Mouse (Mus musculus): ENCODE results near the gene Mgl2. TPM values are rescaled to one million over a fixed set of nuclear protein-coding genes. Genes with fewer than 3 reads are reported as not detected.
"Not testable (repeated sequence)": the region's sequence is repeated elsewhere in the genome, so short reads cannot be mapped to it uniquely, and the experiment has no call there.

Gene Mgl2
- polyA plus RNA-seq, 1 experiment from 2014 or later = 0.50 TPM

- Histone ChIP-seq H3K9ac (ENCODE audit: low read depth, low read length) (no peak overlapping the region), H3K4me1 (replicated peaks; ENCODE audit: control insufficient read depth, insufficient read depth, low read length) (no peaks in the 10 kb centered on the region), H3K27ac (ENCODE audit: low read depth, low read length) (no peak overlapping the region), H3K27me3 (replicated peaks; ENCODE audit: control insufficient read depth, insufficient read depth, low read length) (no peaks in the 10 kb centered on the region), H3K9me3 (ENCODE audit: control insufficient read depth) (no peaks in the 10 kb centered on the region), H3K4me2 (replicated peaks; ENCODE audit: low read depth) (no peak overlapping the region), H3K4me3 (ENCODE audit: low read depth, low read length) (no peak overlapping the region), H3K36me3 (ENCODE audit: control insufficient read depth, insufficient read depth) (no peaks in the 10 kb centered on the region)
- no peak for TF ChIP-seq CTCF (IDR thresholded peaks at IDR 0.05; ENCODE audit: low read depth)
- WGBS = 82% methylated on average over 10 of the region's 10 CpGs
- ATAC-seq = no peak
Observed at GRCm38 (mm10) chr11:70139171-70139570, 9.0 kb downstream of the Mgl2 start.

GRCm38 (mm10) chr11:70151072-70151471, 20.9 kb downstream of the Mgl2 start:
- H3K9me3 ChIP-seq (ENCODE audit: control insufficient read depth) = no peaks in the 10 kb centered on the region
- no peak for ATAC-seq
- WGBS = 61% methylated on average over 3 of the region's 3 CpGs
- H3K27ac ChIP-seq (ENCODE audit: low read depth, low read length) = no peak overlapping the region
- peak; percentile 44 for TF ChIP-seq CTCF (IDR thresholded peaks at IDR 0.05; ENCODE audit: low read depth)
- no peak overlapping the region for H3K9ac ChIP-seq (ENCODE audit: low read depth, low read length)
- no peaks in the 10 kb centered on the region for H3K36me3 ChIP-seq (ENCODE audit: control insufficient read depth, insufficient read depth)
- H3K4me1 ChIP-seq (replicated peaks; ENCODE audit: control insufficient read depth, insufficient read depth, low read length) = no peaks in the 10 kb centered on the region
- no peak overlapping the region for H3K4me3 ChIP-seq (ENCODE audit: low read depth, low read length)
- no peak overlapping the region for H3K4me2 ChIP-seq (replicated peaks; ENCODE audit: low read depth)
- no peaks in the 10 kb centered on the region for H3K27me3 ChIP-seq (replicated peaks; ENCODE audit: control insufficient read depth, insufficient read depth, low read length)

- not testable (repeated sequence) for H3K36me3 ChIP-seq (ENCODE audit: control insufficient read depth, insufficient read depth); H3K9ac ChIP-seq (ENCODE audit: low read depth, low read length); H3K4me3 ChIP-seq (ENCODE audit: low read depth, low read length); H3K4me2 ChIP-seq (replicated peaks; ENCODE audit: low read depth); H3K27ac ChIP-seq (ENCODE audit: low read depth, low read length); ATAC-seq; H3K9me3 ChIP-seq (ENCODE audit: control insufficient read depth); H3K27me3 ChIP-seq (replicated peaks; ENCODE audit: control insufficient read depth, insufficient read depth, low read length); H3K4me1 ChIP-seq (replicated peaks; ENCODE audit: control insufficient read depth, insufficient read depth, low read length)
- no CpG with 5 or more reads among the region's 5 CpGs for whole genome bisulfite sequencing
Observed at GRCm38 (mm10) chr11:70155897-70156296, 25.8 kb downstream of the Mgl2 start, which contains the start of gene Clec10a. Gene Clec10a (plus strand): TSS chr11:70156197.

- WGBS = 41% methylated on average over 3 of the region's 3 CpGs
- no peak for ATAC-seq
Observed at GRCm38 (mm10) chr11:70162336-70162735, 32.2 kb downstream of the Mgl2 start.

GRCm38 (mm10) chr11:70165972-70166921, 36.1 kb downstream of the Mgl2 start:
- H3K27me3 ChIP-seq (replicated peaks; ENCODE audit: control insufficient read depth, insufficient read depth, low read length) = no peaks in the 10 kb centered on the region
- WGBS = 72% methylated on average over 16 of the region's 16 CpGs
- no peaks in the 10 kb centered on the region for H3K36me3 ChIP-seq (ENCODE audit: control insufficient read depth, insufficient read depth)
- no peak overlapping the region for H3K27ac ChIP-seq (ENCODE audit: low read depth, low read length)
- H3K4me3 ChIP-seq (ENCODE audit: low read depth, low read length) = no peak overlapping the region
- no peak overlapping the region for H3K4me2 ChIP-seq (replicated peaks; ENCODE audit: low read depth)
- H3K4me1 ChIP-seq (replicated peaks; ENCODE audit: control insufficient read depth, insufficient read depth, low read length) = no peaks in the 10 kb centered on the region
- no peaks in the 10 kb centered on the region for H3K9me3 ChIP-seq (ENCODE audit: control insufficient read depth)
- no peak overlapping the region for H3K9ac ChIP-seq (ENCODE audit: low read depth, low read length)
- no peak for TF ChIP-seq CTCF (IDR thresholded peaks at IDR 0.05; ENCODE audit: low read depth)
- ATAC-seq = no peak

More at GRCm38 (mm10) chr11:70162336-70162735, 32.2 kb downstream of the Mgl2 start:
- no peak overlapping the region for H3K27ac ChIP-seq (ENCODE audit: low read depth, low read length)
- TF ChIP-seq CTCF (IDR thresholded peaks at IDR 0.05; ENCODE audit: low read depth) = no peak
- no peaks in the 10 kb centered on the region for H3K4me1 ChIP-seq (replicated peaks; ENCODE audit: control insufficient read depth, insufficient read depth, low read length)
- H3K36me3 ChIP-seq (ENCODE audit: control insufficient read depth, insufficient read depth) = no peaks in the 10 kb centered on the region
- no peak overlapping the region for H3K4me3 ChIP-seq (ENCODE audit: low read depth, low read length)
- no peak overlapping the region for H3K4me2 ChIP-seq (replicated peaks; ENCODE audit: low read depth)
- H3K9ac ChIP-seq (ENCODE audit: low read depth, low read length) = no peak overlapping the region
- no peaks in the 10 kb centered on the region for H3K9me3 ChIP-seq (ENCODE audit: control insufficient read depth)
- no peaks in the 10 kb centered on the region for H3K27me3 ChIP-seq (replicated peaks; ENCODE audit: control insufficient read depth, insufficient read depth, low read length)

- no peaks in the 10 kb centered on the region for H3K36me3 ChIP-seq (ENCODE audit: control insufficient read depth, insufficient read depth)
- no peak overlapping the region for H3K4me2 ChIP-seq (replicated peaks; ENCODE audit: low read depth)
- H3K27ac ChIP-seq (ENCODE audit: low read depth, low read length) = no peak overlapping the region
- H3K4me1 ChIP-seq (replicated peaks; ENCODE audit: control insufficient read depth, insufficient read depth, low read length) = no peaks in the 10 kb centered on the region
- 59% methylated on average over 7 of the region's 7 CpGs for WGBS
- no peaks in the 10 kb centered on the region for H3K27me3 ChIP-seq (replicated peaks; ENCODE audit: control insufficient read depth, insufficient read depth, low read length)
- no peak overlapping the region for H3K4me3 ChIP-seq (ENCODE audit: low read depth, low read length)
- no peak for ATAC-seq
- no peak for TF ChIP-seq CTCF (IDR thresholded peaks at IDR 0.05; ENCODE audit: low read depth)
- no peak overlapping the region for H3K9ac ChIP-seq (ENCODE audit: low read depth, low read length)
- no peaks in the 10 kb centered on the region for H3K9me3 ChIP-seq (ENCODE audit: control insufficient read depth)
Observed at GRCm38 (mm10) chr11:70168136-70168535, 38.0 kb downstream of the Mgl2 start.

- ATAC-seq = not testable (repeated sequence)
Observed at GRCm38 (mm10) chr11:70169471-70169870, 39.3 kb downstream of the Mgl2 start.

More at GRCm38 (mm10) chr11:70169471-70169870, 39.3 kb downstream of the Mgl2 start:
- 88% methylated on average over 7 of the region's 7 CpGs for WGBS
- not testable (repeated sequence) for H3K36me3 ChIP-seq (ENCODE audit: control insufficient read depth, insufficient read depth); H3K9me3 ChIP-seq (ENCODE audit: control insufficient read depth); H3K4me2 ChIP-seq (replicated peaks; ENCODE audit: low read depth); H3K4me1 ChIP-seq (replicated peaks; ENCODE audit: control insufficient read depth, insufficient read depth, low read length); H3K27ac ChIP-seq (ENCODE audit: low read depth, low read length); H3K9ac ChIP-seq (ENCODE audit: low read depth, low read length); H3K4me3 ChIP-seq (ENCODE audit: low read depth, low read length); H3K27me3 ChIP-seq (replicated peaks; ENCODE audit: control insufficient read depth, insufficient read depth, low read length)
